Mouse (Mus musculus) T-cell, adult 2 months (primary cell): ENCODE data around the gene Vamp1.

Source experiments
- DNase-seq: peaks from one replicate; pipeline ENCODE4 v3.0.0; 2022; ENCODE audit warnings: low spot score

Gene Vamp1

GRCm38 (mm10) chr6:125215148-125215954 lies at the start of gene Vamp1:
Vamp1 (plus strand) TSS chr6:125215551.
- DNase-seq = peak; percentile 90

- no peak for DNase-seq
Observed at GRCm38 (mm10) chr6:125166051-125166751, 49.1 kb upstream of the Vamp1 start, which contains the start of gene Gapdh. Gapdh (minus strand) TSS chr6:125166467.

DNA sequence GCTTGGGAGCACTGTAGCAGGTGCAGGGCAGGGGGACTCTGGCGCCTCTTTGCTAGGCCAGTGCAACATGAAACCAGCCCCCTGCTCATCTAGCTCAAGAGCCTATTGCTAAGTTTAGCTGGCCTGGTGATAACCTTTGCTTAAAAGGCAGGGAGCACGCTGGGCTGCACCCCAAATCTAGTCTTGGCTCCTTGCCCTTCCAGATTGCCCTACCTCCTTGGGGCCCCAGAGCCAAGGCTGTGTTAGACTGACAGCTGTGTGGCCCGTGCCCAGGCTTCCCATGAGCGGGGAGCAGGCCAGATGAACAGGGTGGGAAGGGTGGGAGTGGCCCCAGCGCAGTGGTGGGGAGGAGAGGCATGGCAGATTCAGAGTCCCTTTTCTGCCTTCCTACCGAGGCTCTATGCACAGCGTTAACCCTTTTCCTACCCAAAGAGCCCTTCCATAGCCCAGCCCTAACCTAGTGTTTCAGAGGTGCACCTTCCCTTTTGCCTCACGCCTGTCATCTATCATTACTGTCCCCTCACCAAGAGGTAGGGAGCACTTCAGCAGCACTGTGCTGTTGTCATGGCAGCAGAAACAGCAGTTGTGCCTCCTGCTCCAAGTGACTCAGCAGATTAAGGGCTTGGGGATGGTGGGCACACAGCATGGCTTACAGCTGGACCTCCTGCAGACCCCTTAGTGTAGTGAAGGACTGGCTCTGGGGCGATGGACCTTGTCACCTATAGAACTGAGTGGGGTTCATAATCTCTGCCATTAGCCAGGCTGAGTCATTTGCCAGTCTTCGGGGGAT lies 48.3 kb upstream of the Vamp1 start:
- no peak for DNase-seq

GRCm38 (mm10) chr6:125168086-125168485 lies 47.3 kb upstream of the Vamp1 start:
- no peak for DNase-seq

DNA sequence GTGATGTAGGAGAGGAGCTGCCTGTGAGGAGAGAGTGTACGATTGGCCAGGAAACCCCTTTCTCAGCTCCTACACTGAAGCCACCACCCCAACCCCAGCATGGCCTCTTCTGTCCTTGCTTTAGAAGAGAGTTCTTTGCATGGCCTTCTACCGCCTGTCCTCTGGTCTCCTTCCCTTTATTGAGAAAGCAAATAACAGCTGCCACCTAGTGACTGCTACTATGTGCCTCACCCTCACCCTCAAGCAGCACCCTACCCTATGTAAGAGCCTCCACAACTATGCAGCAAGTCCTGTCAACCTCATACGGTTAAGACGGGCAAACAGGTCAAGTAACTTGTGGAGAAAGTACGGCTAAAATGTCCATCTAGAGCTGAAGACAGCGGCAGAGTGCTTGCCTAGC lies 45.2 kb upstream of the Vamp1 start:
- DNase-seq = no peak

GRCm38 (mm10) chr6:125172474-125172873 lies 42.9 kb upstream of the Vamp1 start:
- DNase-seq = no peak

DNA sequence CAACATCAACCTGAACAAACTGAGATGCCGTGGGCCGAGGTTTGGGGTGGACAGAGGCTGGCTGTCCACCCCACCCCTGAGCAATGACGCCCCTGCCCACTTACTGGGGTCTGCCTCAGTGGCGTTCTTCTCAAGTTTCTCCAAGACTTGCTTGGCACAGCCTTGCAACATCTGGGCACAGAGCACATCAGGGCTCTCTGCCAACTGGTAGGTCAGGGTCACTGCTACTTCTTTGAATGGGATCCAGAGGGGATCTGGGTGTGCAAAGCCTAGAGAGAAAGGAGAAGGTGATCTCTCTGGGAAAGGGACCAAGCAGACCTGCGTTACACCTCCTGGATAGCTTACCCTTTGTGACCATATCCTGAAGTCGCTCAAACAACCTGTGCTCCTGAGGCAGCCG lies 42.1 kb upstream of the Vamp1 start:
- no peak for DNase-seq

DNA sequence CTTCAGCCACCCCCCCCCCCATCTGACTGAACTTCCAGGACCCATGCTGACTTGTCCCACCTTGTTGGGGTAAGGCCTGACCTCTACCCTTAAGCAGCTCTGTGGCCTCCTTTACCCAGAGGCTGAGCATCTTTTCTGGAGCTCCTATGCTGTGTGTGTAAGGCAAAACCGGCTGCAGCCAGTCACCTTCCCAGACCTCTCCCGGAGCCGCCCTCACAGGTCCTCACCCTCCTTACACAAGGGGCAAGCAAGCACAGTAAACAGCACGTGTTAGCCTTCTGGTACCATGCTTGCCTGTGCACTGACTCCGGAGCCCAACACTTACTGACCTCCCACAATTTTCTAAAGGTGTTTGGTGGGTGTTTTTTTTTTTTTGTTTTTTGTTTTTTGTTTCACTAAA lies 39.9 kb upstream of the Vamp1 start:
- no peak for DNase-seq

- DNase-seq = no peak
Observed at GRCm38 (mm10) chr6:125179601-125180000, 35.8 kb upstream of the Vamp1 start.

DNA sequence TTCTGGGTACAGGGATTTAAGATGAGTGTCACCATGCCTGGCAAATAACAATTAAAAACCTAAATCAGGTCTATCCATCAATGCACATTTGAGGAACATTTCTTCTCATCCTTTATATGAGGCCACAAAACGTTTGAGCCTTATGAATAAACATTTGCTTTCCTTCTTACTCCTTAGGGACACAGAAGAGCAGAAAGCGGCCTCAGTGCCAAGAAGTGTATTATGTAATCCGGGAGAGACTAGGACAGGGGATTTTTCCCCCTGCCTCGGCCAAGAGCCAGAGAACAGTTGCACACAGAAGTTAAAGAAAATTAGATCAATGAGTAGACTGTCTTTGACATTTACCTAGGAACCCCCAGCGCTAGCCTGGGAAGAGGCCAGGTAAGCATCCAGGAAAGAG lies 33.2 kb upstream of the Vamp1 start:
- no peak for DNase-seq

GRCm38 (mm10) chr6:125186203-125186602 lies 29.1 kb upstream of the Vamp1 start:
- DNase-seq = no peak

- no peak for DNase-seq
Observed at GRCm38 (mm10) chr6:125190816-125191215, 24.5 kb upstream of the Vamp1 start.

DNA sequence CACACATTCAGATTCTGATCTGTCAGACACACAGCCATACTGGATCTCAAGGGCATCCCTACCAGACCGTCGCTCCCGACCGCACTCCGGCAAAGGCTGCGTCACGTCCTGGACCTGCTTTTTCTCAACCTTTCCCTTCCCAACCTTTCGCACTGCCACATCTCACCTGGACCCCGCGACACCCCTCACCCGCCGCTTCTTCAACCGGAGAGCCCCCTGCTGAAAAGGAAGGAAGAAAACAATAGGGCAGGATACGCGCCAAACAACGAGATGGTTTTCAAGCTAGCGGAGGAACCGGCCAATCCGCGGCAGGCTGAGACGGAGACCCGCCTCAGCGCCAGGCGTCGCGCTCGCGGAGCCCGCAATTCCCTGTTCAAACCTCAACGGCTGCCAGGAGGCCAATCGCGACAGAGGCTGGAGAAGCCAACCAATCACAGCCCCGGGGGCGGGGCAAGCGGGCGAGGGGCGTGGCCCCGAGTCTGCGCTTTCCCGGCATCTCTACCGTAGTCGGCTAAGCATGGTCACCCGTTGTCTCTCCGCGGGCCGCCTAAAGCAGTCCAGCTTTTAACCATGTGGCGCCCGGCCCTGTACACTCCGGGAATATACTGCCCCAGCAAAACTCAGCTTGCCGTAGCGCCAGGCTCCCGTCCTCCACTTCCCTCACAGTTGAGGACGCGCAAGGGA lies 23.9 kb upstream of the Vamp1 start, which contains the start of the genes Ncapd2 and Mrpl51:
TSS of gene Ncapd2 (minus strand) at position 370 of the 684 bp plus-strand sequence.
TSS of gene Mrpl51 (plus strand) at position 470 of the 684 bp plus-strand sequence.
- DNase-seq = peak; percentile 96

DNA sequence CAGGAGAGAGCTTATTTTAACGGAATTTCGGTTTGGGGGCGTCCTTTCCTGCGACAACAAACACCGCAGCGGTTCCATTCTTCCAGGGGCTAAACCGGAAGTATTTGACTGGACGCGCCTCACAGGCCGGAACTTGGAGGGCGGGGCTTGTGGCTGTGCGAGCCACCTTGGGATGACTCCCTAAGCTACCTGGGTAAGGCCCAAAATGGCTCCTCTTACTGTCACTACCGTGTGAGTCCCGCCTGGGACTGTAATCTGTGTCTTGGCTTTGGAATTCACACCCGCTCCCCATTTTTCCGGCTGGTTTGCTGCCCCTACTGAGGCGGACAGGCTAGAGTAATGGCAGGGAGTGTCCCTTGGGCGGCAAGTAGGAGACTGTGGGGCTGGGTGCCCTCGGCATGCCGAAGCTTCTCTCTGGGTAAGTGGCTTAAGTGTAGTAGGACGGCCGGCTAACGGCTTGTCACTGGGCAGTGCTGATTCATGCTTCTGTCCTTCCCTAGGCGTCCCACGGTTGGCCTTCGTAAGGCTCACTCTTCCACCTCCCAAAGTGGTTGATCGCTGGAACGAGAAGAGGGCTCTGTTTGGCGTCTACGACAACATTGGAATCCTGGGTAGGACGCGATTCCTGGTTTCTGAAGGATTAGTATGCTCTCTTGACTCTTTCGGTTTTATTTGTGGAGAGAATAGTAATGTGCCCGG lies 23.2 kb upstream of the Vamp1 start:
- DNase-seq = peak; percentile 85

DNA sequence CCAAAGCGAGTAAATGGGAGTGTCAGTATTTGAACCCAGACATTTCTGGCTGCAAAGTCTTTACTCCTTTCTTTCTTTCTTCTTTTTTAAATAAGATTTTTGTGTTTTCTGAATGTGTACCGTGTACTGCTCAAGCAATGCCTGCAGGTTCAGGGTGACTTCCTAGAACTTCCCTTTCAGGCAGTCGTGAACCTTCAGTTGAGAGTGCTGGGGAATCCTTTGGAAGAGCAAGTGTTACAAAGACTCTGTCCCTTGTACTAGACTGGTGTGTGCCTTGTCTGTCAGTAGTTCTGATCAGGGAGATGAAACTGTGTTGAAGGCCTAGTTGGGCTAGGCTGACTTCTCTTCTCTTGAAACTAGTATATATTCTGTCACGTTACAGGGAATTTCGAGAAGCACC lies 22.5 kb upstream of the Vamp1 start:
- no peak for DNase-seq

DNA sequence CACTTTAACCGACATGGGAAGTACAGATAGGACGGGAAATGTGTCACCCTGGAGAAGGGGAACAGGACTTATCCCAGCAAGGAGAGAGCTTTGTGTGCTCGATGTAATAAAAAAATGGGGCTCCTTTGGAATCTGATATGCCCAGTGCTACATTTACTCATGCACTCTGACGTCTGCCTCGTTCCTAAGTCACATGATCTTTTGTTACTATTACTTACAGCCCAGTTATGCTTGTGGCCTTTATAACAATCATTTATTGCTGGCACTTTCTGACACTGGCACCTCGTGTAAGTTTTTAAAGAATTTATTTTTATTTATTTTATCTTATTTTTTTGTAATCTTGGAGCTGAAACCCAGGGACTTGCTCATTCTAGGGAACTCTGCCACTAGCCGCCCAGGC lies 22.0 kb upstream of the Vamp1 start:
- no peak for DNase-seq

GRCm38 (mm10) chr6:125195541-125196075 lies 19.7 kb upstream of the Vamp1 start:
- no peak for DNase-seq

DNA sequence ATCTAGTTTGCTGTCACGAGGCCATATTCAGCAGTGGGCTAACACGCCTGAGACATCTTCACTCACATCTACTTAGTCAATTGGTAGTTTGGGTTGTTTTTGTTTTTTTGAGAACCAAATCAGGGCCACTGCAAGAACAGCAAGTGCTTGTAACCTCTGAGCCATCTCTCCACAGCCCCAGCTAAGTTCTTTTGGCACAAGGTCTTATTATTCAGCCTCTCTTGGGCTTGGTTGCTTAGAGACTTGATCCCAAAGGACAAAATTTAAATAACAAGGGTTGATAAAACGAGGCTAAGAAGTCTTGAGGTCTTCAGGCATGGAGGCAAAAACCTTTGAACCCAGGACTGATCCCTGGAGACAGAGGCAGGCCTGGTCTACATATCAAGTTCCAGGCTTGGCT lies 19.1 kb upstream of the Vamp1 start:
- no peak for DNase-seq

DNA sequence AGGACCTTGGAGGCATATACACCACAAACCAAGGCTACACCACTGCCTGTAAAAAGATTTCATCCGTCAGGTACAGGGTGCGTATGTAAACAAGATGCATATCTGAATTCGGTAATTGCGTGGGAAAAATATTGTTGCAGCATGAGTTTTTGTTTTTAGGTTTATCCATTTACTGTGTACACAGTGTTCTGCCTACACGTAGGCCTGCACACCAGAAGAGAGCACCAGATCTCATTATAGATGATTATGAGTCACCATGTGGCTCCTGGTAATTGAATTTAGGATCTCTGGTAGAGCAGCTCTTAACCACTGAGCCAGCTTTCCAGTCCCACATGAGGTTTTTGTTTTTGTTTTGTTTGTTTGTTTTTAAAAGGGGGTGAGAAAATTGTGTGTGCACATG lies 18.2 kb upstream of the Vamp1 start:
- DNase-seq = no peak

- no peak for DNase-seq
Observed at GRCm38 (mm10) chr6:125210436-125210835, 4.9 kb upstream of the Vamp1 start.

GRCm38 (mm10) chr6:125212621-125213020 lies 2.7 kb upstream of the Vamp1 start:
- no peak for DNase-seq
